Mouse (Mus musculus) neural tube, embryonic 10.5 days (tissue): ENCODE data around the gene Ankrd44.

Source experiments
- DNase-seq: peaks from one replicate; pipeline ENCODE4 v3.0.0-alpha.2; 2017; ENCODE audit warnings: low spot score; ENCODE audit errors: extremely low spot score

Gene Ankrd44

GRCm38 (mm10) chr1:54762216-54762807 is 163.9 kb downstream of the Ankrd44 start:
- DNase-seq, result no peak

- no peak for DNase-seq
Observed at GRCm38 (mm10) chr1:54759841-54760240, 166.3 kb downstream of the Ankrd44 start.

GRCm38 (mm10) chr1:54757291-54757690 is 168.9 kb downstream of the Ankrd44 start:
- no peak for DNase-seq

GRCm38 (mm10) chr1:54755690-54756365 is 170.4 kb downstream of the Ankrd44 start:
- no peak for DNase-seq

- no peak for DNase-seq
Observed at GRCm38 (mm10) chr1:54749961-54750360, 176.2 kb downstream of the Ankrd44 start.

- no peak for DNase-seq
Observed at GRCm38 (mm10) chr1:54749516-54749915, 176.7 kb downstream of the Ankrd44 start.

- no peak for DNase-seq
Observed at GRCm38 (mm10) chr1:54747785-54748420, 178.3 kb downstream of the Ankrd44 start.

- no peak for DNase-seq
Observed at GRCm38 (mm10) chr1:54745666-54746065, 180.5 kb downstream of the Ankrd44 start.

- no peak for DNase-seq
Observed at GRCm38 (mm10) chr1:54744171-54744570, 182.0 kb downstream of the Ankrd44 start.

- DNase-seq, result no peak
Observed at GRCm38 (mm10) chr1:54743072-54743471, 183.1 kb downstream of the Ankrd44 start.

GRCm38 (mm10) chr1:54740936-54741335 is 185.3 kb downstream of the Ankrd44 start:
- no peak for DNase-seq

GRCm38 (mm10) chr1:54737472-54737871 is 188.7 kb downstream of the Ankrd44 start:
- no peak for DNase-seq

GRCm38 (mm10) chr1:54734917-54735664 is 191.1 kb downstream of the Ankrd44 start:
- DNase-seq, result no peak

GRCm38 (mm10) chr1:54729316-54729715 is 196.9 kb downstream of the Ankrd44 start:
- no peak for DNase-seq

- DNase-seq, result no peak
Observed at GRCm38 (mm10) chr1:54726555-54726954, 199.6 kb downstream of the Ankrd44 start.

- no peak for DNase-seq
Observed at GRCm38 (mm10) chr1:54716921-54717320, 209.3 kb downstream of the Ankrd44 start.

- no peak for DNase-seq
Observed at GRCm38 (mm10) chr1:54715061-54715760, 211.0 kb downstream of the Ankrd44 start.

- DNase-seq, result no peak
Observed at GRCm38 (mm10) chr1:54713231-54714173, 212.7 kb downstream of the Ankrd44 start.

GRCm38 (mm10) chr1:54711568-54711967 is 214.6 kb downstream of the Ankrd44 start:
- no peak for DNase-seq

- DNase-seq, result no peak
Observed at GRCm38 (mm10) chr1:54710550-54710949, 215.6 kb downstream of the Ankrd44 start.
